Mouse (Mus musculus) monocyte, adult 2 months (primary cell): ENCODE measurements around the gene 1700030J22Rik.
A peak's percentile ranks its signal among the peaks of the same experiment; 100 is the strongest.

Experiments
- DNase-seq, 2 experiments: peaks; one replicate each; pipeline ENCODE4 v3.0.0; 2022; ENCODE audit warnings: low spot score in 2 of 2, low read depth in 1 of 2

The 1700030J22Rik gene

DNA sequence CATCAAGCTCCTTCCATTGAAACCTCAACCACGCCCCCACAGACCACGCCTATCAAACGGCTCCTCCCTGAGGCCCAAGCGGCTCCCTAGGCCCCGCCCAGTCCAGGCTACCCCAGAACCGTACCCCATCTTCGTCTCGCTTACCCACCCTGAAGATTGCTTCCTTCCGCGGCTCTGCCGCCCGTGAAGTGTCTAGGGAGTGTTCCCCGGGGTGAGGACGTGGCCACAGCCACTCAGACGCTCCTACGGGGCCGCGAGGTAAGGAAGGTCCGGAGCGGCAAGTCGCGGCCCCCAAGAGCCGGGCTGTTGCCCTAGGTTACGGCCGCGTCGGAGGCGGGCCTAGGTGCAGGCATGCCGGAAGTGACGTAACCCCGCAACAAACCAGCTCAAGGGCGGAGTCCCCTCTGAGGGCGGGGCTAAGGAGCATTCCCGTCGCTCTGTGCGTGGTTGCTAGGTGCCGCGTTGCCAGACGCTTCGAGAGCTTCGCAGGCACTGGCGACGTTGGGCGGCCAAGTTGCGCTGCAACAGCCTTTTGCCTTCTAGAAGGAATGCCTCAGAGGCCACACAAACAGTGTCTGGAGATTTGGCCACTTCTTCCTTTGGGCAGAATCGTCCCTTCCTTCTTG, at the start of gene 1700030J22Rik:
1700030J22Rik (minus strand) TSS at position 329 of the 626 bp plus-strand sequence.
- DNase-seq: peak; percentile 94 to 98

DNA sequence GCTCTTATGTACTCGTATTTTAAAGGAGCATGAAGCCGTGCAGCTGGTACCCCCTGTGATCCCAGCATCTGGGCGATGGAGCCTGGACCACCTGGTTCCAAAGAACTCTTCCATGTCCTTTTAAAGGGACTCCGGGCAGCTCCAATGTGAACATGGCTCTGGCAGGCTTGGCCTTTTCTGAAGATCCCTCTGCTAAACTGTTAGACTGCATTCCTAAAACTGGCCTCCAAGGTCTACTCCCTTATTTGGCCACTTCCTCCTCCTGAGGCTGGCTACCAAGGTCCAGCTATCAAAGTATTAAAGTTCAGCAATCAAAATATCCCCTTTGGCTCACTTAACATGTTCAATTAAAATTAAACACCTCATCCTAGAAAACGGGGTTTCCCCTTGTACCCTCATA, 48.8 kb upstream of the 1700030J22Rik start:
- DNase-seq: no peak

DNA sequence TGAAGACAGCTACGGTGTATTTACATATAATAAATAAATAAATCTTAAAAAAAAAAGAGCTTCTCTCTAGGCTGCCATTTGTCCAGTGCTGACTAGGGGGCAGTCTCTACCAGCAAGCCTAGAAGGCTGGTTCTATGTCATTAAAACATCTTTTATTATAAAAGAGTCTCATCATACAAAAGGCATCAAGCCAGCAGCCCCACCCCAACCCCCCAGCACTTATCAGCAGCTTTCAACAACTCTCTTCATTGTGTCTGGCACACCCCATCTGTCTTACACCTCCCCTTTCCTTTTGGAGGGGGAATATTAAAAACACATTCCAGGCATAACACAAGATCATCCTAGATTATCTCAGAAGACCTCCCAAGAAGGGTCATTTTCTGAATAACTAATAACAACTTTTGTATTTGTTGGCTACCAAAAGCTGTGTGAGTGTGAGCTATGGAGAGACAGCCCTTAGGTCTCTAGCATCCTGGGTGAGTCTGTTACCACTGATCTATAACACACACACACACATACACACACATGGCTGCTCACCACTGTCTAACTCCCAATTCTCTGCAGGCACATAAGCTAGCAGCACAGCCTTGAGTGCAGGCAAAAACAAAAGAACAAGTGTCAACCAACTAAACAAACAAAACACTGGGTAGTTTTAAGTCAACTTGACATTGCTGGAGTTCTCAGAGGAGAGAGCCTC, 43.7 kb upstream of the 1700030J22Rik start:
- DNase-seq: no peak

DNA sequence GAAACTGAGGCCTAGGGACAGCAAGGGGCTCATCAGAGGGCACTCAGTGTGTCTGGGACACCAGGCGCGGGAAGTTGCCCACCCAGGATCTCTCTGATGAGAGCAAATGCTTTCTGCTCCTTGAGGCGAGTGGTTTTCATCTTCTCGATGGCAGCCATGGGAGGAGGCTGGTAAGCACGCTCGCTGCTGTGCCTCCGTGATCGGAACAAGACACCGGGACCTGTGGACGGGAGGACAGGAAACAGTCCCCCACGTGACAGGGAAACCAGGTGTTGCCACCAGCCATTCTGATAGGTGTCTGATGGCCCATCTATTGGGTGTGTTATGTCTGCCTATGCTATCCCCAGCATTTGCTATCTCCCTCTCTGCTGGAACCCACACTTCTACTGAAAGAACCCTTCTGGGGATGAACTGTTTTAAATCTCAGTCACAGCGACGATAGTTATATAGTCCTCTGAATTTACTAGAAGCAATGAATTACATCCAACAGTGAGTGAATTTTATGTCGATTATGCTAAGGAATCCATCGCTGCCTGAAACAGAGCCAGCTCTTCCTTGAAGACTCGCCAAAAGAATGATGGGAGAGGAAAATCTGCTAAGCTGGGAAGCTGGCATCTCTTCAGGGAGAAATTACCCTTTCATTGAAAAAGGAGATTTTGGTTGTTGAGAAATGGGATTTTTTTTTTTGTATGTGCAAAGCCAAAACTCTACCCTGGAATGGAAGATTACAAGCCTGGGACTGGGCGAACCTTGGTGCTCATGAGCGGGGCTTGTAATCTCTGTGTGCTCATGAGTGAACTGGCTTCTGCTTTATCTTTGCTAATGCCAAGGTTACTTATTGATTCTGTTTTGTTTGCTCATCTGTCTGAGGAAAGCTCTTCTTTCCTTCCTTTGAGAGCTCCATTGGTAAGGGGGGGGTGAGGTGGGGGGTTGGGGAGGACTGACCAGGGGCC, 40.8 kb upstream of the 1700030J22Rik start:
- DNase-seq: no peak

DNA sequence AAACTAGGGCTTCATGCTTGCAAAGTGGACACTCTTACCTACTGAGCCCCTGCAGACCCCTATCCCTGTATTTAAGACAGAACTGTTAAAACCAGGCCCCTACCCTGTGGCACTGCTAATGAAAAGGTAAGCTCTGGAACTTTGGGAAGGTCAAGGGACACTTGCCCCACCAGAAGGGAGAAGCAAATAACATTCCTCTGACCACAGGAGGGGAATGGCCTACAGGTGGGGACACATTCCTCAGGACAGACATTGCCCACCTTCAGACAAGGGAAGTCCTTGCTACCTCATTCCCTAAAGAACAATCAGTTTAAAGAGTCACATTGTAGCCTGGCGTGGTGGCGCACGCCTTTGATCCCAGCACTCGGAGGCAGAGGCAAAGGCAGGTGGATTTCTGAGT, 39.1 kb upstream of the 1700030J22Rik start:
- no peak for DNase-seq

DNA sequence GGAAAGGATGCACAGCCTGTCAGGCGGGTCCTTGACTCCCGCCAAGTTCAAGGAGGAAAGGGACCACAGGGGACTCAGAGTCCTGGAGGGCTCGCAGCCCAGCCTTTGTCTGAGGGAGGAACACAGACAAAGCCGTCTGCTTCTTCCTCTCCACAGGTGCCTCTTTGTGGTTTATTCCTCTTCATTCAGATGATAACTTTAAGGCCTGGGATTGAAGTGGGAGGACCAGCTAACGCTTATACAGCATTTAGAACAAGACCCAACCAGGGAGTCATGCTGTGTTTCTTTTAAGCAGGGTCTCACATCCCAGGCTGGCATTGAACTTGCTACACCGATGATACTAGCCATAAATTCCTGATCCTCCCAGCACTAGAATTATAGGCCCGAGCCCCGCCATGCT, 38.2 kb upstream of the 1700030J22Rik start:
- DNase-seq: no peak

DNA sequence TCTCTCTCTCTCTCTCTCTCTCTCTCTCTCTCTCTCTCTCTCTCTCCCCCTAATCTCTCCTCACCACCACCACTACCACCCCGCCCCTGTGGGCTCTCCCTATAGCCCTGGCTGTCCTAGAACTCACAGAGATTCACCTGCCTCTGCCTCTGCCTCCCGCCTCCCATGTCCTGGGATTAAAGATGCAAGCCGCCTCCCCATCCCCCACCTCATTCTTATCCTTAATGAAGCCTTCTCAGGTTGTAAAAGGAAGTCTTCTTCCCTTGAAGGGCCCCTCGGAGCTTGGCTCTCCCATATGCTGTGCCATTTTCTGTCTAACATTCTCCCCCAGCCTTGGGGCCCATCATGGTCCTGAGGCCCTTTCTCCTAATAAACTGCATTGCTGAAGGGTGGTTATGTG, 36.9 kb upstream of the 1700030J22Rik start:
- DNase-seq: no peak

DNA sequence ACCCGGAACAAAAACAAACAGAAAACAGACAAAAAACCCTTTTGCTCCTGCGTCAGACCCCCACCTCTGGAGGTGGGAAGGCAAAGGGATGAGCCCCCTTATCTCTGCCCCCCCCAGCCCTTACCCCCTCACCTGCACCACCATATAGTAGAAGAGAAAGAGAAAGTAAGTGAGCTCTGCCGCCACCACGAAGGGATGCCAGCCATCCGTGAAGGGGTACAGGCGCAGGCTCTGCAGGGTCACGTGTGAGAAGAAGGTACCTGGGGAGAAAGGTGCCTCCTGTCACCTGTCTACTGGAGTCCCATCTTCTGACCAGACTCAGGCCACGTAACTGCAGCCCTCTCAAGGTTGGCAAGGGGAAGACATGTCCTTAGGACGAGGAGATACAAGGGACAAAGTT, 32.6 kb upstream of the 1700030J22Rik start:
- DNase-seq: no peak

DNA sequence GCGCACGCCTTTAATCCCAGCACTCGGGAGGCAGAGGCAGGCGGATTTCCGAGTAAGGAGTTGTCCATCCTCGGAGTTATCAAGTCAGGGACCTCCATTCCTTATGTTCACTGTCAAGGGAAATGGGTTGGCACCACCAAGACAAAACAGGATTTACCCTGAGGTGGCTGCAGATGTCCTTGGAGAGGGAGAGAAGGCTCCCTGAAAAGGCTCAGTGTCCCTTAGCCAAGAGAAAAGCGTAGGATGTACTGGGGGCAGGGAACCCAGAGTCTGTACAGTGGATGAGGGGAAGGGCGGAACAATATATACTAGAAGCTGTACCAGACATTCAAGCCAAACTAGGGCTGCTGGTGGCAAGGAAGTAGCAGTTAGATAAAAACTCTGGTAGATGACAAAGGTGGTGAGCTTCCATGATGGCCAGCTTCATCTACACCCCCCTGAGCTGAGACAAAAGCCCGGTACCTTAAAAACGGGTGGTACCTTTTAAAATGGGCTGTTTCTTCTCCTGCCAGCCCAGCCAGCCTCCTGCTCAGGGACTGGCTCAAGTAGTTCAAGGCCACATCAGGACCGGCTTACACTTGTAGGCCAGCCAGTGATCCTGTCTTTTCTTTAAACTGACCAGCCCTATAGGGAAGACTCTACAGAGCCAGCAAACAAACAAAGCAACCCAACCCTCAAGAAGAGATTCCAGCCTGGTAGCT, 15.4 kb upstream of the 1700030J22Rik start:
- no peak for DNase-seq

DNA sequence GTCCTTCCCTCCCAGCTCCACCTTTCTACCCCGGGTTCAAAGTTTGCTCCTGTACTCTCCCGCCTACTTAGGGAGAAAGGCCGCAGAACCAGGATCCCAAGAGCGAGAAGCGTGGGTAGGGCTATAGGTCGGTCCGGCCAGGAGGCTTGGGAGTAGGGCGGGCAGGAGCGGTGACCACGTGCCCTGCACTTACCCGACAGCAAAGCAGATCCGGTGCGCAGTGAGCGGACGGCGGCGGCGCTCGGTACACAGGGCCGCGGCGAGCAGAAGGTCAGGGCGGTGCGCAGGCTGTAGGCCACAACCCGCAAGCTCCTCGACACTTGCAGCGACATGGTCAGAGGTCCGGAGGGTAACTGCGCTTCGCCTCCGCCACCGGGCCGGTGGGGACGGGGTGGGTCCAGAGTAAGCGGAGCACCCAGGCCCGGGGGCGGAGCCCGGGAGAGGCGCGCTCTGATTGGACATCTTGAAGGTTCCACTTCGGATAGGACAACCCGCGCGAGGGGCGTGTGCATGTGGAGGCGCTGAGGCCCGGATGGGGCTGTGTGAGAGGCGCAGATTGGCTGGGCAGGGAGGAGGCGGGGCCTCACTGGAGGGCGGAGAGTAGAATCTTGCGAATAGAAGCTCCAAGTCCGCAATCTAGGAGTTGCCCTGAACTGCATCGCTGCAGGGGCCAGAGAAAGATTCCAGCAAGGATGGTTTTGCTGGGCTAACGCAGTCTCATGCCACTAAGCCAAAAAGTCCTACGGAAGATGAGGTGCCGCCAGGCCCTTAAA, 14.5 kb upstream of the 1700030J22Rik start, which contains the start of gene Gcsh:
Gcsh (minus strand) TSS at position 443 of the 773 bp plus-strand sequence.
- DNase-seq: peak; percentile 95

DNA sequence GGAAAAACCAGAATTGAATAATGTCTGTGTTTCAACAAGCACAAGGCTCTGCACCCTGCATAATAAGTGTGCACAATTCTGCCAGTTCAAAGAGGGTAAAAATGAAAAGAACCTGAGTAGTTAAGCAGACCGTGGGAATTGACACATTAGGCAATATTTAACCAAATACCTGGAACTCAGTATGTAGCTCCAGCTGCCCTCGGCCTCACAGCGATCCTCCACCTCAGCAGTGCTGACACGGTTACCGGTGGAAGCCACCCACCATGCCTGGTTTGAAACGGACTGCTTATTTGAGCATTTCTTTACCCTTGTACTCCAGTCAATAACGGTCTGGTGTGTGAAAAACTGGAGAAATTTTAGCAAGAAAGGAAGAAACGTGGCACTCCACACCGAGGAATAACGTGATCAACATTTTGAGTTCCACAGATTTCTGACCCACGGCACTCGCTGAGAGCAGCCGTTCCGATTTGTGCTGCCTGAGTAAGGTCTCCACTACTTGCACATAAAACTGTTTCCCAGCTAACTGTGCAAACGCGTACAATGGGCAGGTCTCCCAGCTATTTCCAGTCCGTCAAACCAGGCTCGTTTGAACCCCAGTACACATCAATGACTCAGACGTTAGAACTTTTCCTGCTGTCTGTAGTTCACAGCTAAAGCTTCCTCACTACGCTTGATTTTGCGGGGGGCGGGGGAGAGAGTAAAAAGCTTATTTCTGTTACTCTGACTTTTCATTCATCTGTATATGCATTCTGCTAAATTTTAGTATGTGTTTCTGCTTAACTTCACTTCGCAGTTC, 13.6 kb upstream of the 1700030J22Rik start:
- DNase-seq: no peak

DNA sequence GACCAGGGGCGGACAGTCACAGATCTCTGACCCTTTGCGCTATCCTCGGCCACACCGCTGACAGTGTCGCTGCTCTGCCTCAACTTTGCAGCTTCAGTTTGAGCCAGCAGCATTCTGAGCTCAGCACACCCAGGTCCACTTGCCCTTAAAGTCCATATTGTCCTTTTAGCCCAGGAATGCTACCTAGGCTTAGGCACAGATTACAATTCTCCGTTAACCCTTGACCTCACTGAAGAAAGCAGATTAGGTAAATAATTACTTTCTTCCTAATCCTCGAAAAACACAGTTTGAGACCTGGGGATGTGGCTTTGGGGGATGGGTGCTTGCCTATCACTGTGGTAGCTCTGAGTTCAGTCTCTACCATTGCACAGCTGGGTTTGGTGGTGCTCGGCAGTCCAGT, 12.5 kb upstream of the 1700030J22Rik start:
- no peak for DNase-seq

DNA sequence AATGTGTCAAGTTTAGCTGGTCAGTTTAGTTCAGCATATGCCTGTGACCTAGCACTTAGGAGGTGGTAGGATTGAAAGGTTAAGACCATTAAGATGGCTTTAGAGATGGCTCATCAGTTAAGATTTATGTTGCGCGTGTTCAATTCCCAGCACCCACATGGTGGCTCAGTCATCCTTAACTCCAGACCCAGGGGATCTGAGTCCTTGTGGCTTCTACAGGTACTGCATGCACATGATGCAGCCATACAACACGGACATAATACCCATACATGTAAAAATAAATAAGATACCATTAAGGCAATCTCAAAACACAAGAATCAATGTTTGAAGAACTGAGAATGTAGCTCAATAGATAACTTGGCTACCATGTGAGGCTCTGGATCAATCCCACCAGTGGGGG, 11.1 kb upstream of the 1700030J22Rik start:
- no peak for DNase-seq

DNA sequence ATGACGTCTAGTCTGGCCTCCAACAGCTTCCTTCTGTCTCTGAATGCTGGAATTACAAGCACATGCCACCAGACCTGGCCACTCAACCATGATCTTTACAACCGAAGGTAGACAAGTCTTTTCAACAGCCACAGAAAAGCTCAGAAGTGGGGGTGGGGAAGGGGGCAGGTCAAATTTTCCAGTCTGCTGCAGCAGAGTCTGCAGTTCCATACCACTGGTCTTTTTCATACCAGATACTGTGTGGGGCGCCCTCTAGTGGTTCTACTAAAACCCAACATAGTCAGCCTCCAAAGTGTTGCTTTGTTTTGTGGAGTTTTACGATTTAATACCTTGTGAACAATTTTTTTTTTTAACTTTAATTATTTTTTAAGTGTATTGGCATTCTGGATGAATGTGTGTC, 1.4 kb upstream of the 1700030J22Rik start:
- peak in 1 of 2 experiments; percentile 37 for DNase-seq

DNA sequence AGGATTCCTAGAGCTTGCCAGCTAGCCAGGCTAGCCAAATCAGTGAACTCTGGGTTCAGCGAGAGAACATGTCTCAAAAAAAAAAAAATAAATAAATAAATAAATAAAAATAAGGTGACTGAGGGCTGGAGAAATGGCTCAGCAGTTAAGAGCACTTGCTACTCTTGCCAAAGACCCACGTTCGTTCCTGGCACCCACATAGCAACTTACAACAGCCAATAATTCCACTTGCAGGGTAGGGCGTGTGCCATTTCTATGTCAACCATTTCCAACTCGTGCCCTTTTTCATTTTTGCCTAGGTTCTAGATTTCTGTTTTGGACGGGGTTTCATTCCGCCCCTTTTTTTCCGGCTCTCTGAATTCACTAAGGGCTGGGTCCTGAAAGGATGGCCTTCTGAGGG, 707 bp downstream of the 1700030J22Rik start:
- DNase-seq: no peak

DNA sequence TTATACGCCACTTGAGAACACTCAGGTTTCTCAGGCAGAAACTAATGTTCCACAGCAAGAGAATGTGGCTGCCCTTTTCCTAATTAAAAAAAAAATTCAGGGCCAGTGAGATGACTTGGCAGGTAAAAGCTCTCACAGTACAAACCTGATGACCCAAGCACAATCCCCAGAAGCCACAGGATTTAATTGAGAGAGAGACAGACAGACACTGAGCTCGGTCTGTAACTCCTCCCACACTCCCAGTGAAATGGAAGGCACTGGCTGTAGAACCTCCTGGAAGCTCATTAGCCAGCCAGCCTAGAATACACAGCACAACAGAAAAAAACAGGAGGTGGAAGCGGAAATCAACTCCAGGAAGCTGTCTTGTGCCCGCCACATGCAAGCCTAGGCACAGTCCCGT, 3.2 kb downstream of the 1700030J22Rik start:
- DNase-seq: no peak

DNA sequence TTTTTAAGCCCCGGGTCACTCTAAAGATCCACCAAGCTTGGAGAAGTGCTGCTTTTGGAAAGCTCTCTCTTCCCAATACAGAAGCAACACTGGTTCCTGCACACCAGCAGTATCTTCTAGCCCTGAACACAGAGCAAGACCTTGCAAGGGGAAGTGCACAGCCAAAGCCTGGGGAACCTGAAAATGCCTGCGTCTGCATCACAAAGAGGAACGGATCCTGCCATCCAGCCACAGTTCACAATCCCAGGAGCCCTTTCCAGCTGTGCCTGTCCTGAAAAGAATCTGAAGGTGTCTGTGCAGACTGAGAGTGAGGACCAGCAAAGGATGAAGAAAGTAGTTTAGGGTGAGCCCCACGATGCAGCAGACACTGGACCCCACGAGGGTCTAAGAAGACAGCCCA, 3.7 kb downstream of the 1700030J22Rik start:
- no peak for DNase-seq

DNA sequence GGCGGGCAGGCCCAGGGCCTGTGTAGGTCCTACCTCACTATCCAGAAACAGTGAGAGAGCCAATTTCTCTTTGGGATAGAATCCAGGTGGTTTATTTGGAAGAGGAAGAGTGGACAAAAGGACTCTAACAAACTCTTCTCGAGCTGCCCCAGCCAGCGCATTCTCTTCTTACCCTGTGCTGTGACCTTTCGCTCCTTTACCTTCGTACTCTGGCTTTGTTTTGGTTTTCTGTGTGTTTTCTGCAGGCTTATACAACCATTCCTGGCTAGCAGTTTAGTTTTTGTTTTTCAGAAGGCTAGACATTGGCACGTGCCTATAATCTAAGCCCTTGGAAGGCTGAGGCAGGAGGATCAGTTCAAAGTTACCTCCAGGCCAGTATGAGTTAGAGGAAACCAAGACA, 9.2 kb downstream of the 1700030J22Rik start:
- no peak for DNase-seq

DNA sequence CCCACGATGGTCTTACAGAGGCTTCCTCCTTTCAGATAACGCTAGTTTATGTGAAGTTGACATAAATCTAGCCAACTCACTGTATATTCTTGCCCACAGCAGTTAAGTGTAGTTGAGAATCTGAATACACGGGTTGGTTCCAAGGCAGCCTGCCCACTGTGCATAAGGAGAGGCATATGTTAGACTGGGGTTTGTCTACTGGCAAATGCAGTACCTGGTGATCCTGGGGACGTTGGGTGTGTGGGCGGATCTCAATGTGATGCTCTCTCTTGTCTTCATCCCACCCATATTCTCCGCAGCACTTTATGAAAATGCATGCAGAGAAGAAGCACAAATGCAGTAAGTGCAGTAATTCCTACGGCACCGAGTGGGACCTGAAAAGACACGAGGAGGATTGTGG, 24.3 kb downstream of the 1700030J22Rik start:
- no peak for DNase-seq

DNA sequence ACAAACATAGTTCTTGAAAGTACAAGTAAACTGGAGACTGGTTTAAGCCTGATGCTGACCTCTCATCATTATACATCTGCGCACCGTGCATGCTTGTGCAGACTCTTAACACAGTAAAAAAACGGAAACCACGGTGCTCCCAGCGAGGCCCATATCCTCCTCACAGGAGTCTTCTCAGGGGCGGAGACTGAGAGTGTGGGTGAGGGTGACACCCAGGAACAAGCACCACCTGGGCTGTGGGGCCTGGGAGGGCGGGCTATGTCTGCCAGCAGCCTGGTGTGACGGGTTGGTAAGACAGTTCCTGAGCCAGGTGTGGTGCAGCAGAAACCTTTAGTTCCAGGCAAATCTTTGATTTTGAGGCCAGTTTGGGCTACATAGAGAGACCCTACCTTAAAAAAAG, 26.3 kb downstream of the 1700030J22Rik start:
- no peak for DNase-seq
